Mouse (Mus musculus): ENCODE data around the gene Nlgn2. TPM values are rescaled to one million over a fixed set of nuclear protein-coding genes. Genes with fewer than 3 reads are reported as not detected.

Nlgn2 gene
- polyA plus RNA-seq (2021; fragmentation: Nextera tagmentation), result 10.5 and 10.6 TPM in 2 replicates
- long read RNA-seq, experiment 1, partial matches to known transcripts, result 0 of 30 reads
- long read RNA-seq, experiment 1, other reads (novel, unspliced or antisense), result 30 of 30 reads
- long read RNA-seq, experiment 2, partial matches to known transcripts, result 0 of 49 reads
- long read RNA-seq, experiment 2, other reads (novel, unspliced or antisense), result 49 of 49 reads

DNA sequence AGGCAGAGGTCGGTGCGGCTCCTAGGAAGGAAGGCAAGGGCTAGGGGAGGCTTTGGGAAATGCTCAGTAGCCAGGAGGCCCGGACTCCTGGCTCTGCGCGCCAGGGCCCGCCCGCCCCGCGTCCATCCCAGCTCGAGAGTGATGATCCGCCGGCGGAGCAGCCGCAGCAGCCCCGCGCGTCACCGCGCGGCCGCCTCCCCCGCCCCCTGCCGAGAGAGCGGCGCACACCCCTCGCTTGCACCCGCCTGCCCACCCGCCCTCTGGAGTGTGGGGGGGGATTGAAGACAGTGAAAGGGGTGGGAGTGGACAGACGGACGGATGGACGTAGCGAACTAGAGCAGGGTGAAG lies at the start of gene Nlgn2:
Nlgn2 (minus strand) TSS at position 181 of the 348 bp plus-strand sequence.

DNA sequence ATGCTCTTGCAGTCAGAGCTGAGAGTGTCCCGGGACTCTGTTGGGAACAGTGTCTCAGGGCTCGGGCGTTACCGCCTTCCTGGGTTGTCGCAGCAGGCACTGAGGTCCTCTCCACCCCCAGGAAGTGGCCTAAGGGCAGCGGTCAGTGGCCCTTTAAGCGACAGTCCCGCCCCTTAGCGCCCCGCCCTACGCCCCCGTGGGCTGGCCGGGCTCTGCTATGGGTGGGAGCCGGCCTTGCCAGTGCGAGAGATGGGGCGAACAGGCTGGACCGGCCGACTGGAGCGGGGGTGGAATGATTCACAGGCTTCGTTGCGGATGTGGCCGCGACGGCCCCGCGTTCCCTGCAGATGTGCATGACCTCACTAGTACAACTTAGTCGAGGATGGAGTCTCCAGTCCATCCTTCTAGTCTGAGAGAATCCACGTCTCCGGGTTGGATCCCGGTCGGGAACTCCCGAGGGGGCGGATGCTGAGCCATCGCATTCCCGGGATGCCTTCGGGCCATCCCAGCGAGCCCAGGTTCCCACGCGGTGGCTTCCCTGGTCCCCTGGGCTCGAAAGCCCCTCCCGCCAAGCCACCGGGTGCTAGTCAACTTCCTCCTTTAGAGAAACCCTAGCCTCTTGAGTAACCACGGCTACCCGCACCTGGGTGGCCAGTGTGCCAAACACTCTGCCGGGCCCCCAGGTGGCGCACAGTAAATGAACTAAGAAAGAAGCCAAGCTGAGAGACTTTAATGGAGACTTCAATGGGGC lies 43.4 kb upstream of the Nlgn2 start, which contains the start of gene Kctd11:
Kctd11 (minus strand) TSS at position 554 of the 751 bp plus-strand sequence.

DNA sequence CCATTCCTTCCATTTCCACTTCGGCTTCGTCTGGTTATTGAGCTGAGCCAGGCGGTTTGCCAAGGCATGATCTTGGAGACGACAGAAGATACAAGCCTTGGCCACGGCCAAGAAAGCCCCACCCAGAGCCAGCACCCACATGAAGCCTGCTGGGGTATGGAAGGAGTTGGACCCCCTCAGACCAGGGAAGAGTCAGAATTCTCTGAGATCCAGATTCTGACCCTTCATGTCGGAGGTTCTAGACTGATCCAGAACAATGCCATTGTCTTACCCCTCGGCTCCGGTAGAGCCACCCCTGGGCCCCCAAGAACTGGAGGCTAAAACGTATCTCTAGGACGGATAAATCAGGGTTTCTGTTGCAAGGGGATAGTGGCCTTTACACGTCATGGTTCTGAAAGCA lies 40.3 kb upstream of the Nlgn2 start, which contains the start of gene Tmem95:
Tmem95 (minus strand) TSS at position 141 of the 400 bp plus-strand sequence.

DNA sequence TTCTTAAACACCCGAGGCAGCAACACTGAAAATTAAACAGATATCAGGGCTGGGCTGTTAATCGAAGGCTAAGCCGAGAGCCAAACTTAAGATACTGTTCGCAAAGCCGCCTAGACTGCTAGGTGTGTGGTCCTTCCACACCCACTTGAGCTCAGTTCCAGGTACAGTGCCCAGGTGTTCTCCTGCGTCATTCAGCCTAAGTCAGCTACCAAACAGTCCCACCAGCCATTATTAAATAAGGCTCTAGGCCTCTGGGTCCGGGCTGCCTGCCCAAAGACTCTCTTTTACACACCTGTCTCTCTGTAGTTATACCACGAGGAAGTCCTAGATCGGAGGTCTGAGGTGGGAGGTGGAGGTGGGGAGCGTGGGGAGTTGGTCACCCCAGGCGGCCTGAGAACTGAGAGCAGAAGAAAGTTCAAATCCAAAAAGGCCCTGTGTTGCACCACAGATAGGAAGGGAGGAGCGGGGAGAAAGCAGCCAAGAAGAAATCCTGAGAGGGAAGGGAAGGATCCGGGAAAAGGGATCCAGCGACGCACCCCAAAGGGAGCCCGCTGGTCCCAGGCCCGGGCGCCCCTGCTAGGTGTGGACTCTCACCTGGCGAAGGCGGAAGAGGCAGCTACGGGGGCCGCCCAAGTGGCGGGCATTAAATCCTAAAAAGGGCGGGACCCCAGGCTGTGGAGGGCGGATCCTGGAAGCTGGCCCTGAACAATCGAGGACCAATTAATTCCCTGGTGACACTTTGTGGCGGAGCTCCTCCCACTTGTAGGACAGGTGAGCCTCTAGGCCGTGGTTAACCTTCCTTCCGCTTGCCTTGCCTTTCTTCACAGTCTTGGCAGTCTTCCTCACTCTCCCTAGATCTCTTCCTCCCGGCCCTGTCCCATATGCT lies 20.8 kb upstream of the Nlgn2 start, which contains the start of gene Tnk1:
Tnk1 (minus strand) TSS at position 618 of the 886 bp plus-strand sequence.

DNA sequence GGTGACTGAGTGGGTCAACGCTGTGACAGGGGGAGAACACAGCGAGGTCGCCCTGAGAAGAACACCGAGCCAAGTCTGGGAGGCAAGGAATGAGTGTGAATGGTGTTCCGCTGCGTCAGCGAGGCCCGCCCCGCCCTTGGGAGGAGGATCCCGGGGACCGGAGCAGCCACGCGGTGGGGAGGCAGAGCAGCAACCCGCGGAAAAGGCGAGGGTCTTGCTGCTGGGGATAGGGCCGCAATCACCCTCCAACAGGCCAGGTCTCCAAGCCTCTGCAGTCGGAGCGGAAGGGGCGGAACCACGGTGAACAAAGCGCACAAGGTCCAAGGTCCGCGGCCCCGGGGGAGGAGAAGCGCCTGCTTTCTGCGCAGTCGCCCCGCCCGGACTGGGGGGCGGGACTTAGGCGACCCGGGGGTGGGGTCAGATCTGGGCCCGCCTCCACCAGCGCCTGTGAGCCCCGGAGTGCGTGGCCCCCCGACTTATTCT lies 8.7 kb upstream of the Nlgn2 start, which contains the start of gene Plscr3:
Plscr3 (plus strand) TSS at position 179 of the 483 bp plus-strand sequence.

DNA sequence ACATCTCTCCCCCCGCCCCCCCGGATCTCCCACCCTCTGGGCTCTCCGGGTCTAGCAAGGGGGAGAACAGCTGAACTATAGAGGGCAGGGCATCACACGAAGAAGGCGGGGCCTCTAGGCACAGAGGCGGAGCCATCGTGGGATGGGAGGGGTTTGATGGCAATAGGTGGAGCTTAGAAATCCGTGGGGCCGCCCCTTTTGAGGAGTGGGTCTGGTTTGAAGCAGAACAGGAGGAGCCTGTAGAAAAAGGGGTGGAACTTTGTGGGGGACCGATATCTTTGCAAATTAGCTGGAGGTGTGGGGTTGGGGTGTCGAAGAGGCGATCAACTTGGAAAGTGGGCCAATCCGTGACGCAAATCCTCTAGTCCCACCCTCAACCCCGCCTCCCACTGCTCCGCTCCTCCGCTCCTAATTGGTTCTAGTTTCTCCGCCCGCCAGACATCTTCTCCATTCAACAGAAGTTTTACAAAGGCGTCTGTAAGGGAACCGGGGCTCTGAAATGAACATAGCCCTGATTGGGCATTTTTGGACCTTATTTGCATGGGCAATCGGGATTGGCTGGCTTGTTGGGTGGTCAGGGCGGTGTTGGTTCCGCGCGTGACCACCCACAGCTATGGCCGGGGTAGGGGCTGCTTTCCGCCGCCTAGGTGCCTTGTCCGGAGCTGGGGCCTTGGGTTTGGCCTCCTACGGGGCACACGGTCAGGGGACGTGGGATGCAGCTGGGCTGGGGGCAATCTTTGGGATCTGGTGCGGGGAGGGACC lies 549 bp upstream of the Nlgn2 start, which contains the start of gene Tmem256:
Tmem256 (plus strand) TSS at position 563 of the 762 bp plus-strand sequence.

DNA sequence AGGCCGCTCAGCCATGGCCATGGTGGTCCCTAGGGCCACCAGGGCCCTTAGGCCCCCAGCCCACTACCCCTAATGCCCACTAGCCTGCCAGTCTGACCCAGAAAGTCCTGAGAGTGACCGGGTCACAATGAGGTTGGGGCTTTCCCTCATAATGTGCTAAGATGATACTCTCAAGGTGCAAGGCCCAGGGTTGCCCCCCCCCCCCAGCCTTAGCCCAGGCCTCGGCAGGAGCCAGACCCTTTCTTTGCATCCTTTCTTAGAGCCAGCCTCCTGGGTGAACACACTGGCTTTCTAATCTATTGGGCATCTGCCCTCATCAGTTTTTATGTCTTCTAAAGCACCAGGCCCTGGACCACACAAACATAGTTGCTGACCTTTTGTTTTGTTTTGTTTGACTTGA lies 15.5 kb downstream of the Nlgn2 start, which contains the start of gene Spem1:
Spem1 (minus strand) TSS at position 101 of the 400 bp plus-strand sequence.

DNA sequence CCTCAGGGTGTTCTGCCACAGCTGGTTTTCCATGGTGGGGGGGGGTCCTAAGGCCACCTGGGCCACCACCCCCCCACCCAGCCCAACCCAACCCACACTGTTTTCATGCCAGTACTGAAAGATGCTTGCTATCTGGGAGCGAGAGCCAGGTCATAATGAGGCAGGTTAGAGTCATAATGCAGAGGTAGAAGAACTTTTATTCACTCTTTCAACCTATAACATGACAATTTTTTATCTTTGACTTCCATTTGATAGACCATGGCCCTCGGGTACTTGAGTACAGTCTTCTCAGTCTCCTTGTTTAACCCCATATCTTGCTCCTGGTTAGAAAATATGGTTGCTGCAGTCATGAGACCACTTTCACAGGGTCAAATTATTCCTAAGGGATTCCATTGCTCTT lies 19.2 kb downstream of the Nlgn2 start, which contains the start of gene Spem2:
Spem2 (minus strand) TSS at position 101 of the 400 bp plus-strand sequence.

DNA sequence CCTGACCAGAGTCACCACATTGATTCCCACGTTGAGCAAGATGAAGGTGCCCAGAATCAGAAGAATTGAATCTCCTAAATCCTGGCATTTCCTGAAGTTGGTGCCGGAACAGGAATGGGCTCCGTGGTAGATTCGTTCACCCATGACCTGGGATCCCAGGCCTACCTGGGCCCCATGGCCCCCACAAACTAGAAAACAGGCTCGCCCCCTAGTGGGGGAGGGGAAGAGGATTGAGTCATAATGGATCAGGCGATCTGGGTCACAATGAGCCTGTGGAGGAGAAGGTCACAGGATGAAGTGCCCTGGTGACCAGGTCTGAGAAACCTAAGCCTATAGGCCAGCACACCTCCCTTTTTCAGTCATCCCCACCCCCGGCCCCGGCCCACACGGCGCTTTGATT lies 22.4 kb downstream of the Nlgn2 start, which contains the start of gene Gm39566:
Gm39566 (minus strand) TSS at position 144 of the 400 bp plus-strand sequence.

DNA sequence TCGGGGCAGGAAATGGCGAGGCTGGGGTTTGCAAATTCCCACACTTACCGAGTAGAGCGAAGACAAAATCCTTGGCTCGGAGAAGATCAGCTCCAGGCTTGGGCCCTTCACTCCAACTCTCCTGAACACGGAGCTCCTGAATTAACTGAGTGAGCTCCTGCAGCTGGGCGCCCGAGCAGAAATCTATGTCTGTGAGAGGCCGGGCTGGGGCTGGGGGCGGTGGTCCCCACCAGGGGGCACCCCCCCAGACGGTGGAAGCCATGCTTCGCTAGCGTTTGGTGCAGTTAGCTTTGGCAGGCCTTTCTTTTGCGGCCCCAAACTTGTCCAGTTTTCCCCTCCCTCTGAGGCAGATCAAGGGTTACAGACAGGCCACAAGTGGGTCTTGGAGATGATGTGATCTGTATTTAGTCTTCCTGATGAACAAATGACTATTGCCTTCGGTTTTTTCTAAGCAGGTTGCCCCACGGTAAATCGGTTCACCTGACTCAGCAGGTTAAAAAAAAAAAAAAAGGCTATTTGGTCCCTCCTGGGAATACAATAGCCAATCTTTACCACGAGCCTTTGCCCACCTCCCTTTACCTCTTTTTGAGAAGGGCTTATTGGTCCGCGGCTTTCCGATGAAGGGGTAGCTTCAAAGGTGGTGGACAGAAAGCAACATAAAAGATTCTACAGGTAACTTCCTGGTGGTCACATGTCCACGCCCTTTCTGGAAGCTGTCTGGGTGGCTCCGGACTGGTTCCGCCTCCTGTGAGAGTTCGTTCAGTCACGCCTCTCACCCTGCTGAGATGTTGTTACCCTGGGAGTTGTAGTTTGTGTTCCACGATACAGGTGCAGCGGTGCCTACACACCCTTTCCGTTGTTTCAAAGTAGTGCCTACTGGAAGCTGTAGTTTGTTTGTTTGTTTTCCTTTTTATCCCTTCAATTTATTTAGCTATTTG lies 32.3 kb downstream of the Nlgn2 start, which contains the start of gene Tmem102:
Tmem102 (minus strand) TSS at position 653 of the 938 bp plus-strand sequence.

DNA sequence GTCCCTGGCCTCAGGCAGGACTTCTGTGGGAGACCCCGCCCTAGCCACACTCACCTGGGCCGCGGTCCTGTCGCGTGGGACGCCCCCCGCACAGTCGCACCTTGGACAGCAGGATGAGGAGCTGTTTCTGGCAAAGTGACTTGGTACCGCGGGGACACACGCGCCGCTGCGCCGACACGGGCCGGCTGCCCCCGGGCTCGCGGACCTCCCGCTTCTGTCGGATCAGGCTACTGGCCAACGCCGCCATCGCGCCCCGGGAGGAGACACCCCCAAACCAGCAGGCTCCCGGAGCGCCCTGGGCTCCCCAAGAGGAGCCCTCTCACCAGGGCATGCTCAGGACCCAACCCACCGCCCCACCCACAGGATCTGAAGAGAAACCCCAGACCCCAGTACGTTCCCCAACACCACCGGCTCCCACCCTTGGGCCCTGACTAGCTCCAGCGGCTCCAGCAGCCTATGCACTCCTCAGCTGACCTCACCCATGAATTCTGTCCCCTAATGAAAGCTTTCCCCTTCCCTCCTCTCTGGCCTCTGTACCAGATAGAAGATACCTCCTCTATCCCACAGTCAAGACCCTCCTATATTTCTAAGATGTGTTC lies 36.1 kb downstream of the Nlgn2 start, which contains the start of gene Fgf11:
Fgf11 (minus strand) TSS at position 479 of the 599 bp plus-strand sequence.

DNA sequence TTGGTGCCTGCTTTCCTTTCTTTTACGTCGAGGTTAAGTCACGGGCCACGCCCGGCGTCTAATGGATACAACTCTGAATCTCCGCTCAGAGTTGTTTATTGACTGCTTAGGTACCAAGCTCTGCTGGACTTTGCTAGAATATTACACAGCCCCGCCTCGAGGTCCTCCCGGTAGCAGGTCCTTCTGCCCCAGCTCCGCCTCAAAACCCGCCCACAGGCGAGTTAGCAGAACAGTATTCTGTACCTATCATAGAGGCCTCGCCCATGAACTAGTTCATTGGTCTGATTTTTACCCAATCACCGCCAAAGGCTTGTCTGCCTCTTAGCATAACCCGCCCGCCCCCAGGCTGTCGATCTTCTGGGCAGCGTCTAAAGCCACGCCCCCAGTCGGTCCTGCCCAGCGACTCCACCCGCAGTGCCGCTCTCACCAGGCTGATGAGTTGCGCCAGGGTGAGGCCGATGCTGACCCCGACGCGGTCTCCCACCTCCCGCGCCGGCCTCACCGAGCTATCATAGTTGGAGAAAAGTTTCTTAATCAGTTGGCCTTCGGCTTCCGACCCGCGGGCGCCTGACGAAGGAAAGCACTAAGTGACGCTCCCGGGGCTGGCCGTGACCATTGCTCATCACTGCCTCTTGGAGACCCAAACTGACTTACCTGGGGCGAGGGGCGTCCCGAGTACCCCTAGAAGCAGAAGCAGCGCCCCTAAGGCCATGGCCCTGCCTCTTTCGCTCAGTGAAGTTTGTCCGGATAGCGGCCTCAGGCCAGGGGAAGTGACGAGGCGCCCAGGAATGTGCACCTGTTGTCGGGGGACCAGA lies 42.2 kb downstream of the Nlgn2 start, which contains the start of gene Chrnb1:
Chrnb1 (minus strand) TSS at position 776 of the 815 bp plus-strand sequence.

Small RNA genes lying within 50 kb of the gene (microRNA-seq; reads per million reads assigned to microRNA genes)
- gene Mir6924, result not detected

Other genes starting within 250 kb of the Nlgn2 start
- gene Atp1b2, start 231.8 kb downstream of the Nlgn2 start, polyA plus RNA-seq (2021; fragmentation: Nextera tagmentation), result 218 and 255 TPM in 2 replicates
- not detected in 2 replicates for gene Shbg, start 219.9 kb downstream of the Nlgn2 start, polyA plus RNA-seq (2021; fragmentation: Nextera tagmentation)
- gene Sat2, start 215.8 kb downstream of the Nlgn2 start, polyA plus RNA-seq (2021; fragmentation: Nextera tagmentation), result 18.2 and 18.3 TPM in 2 replicates
- gene Fxr2, start 204.8 kb downstream of the Nlgn2 start, polyA plus RNA-seq (2021; fragmentation: Nextera tagmentation), result 6.9 and 7.9 TPM in 2 replicates
- 0.16 TPM in 1 of 2 replicates, not detected in the other for gene Sox15, start 182.5 kb downstream of the Nlgn2 start, polyA plus RNA-seq (2021; fragmentation: Nextera tagmentation)
- 94.9 and 96.8 TPM in 2 replicates for gene Mpdu1, start 175.1 kb downstream of the Nlgn2 start, polyA plus RNA-seq (2021; fragmentation: Nextera tagmentation)
- gene Cd68, start 171.6 kb downstream of the Nlgn2 start, polyA plus RNA-seq (2021; fragmentation: Nextera tagmentation), result 18.4 and 22.2 TPM in 2 replicates
- 177 and 178 TPM in 2 replicates for gene Eif4a1, start 165.4 kb downstream of the Nlgn2 start, polyA plus RNA-seq (2021; fragmentation: Nextera tagmentation)
- 14.3 and 15.8 TPM in 2 replicates for gene Senp3, start 155.7 kb downstream of the Nlgn2 start, polyA plus RNA-seq (2021; fragmentation: Nextera tagmentation)
- 3.6 and 4.5 TPM in 2 replicates for gene Tnfsf13, start 152.0 kb downstream of the Nlgn2 start, polyA plus RNA-seq (2021; fragmentation: Nextera tagmentation)
- 2.8 and 3.4 TPM in 2 replicates for gene Tnfsf12, start 141.9 kb downstream of the Nlgn2 start, polyA plus RNA-seq (2021; fragmentation: Nextera tagmentation)
- gene Tnfsfm13, start 141.7 kb downstream of the Nlgn2 start, polyA plus RNA-seq (2021; fragmentation: Nextera tagmentation), result 1.9 and 2.8 TPM in 2 replicates
- 6.6 and 7.7 TPM in 2 replicates for gene Polr2a, start 79.1 kb downstream of the Nlgn2 start, polyA plus RNA-seq (2021; fragmentation: Nextera tagmentation)
- gene Slc35g3, start 75.8 kb downstream of the Nlgn2 start, polyA plus RNA-seq (2021; fragmentation: Nextera tagmentation), result 0.19 TPM in 1 of 2 replicates, not detected in the other
- gene Zbtb4, start 71.9 kb downstream of the Nlgn2 start, polyA plus RNA-seq (2021; fragmentation: Nextera tagmentation), result 4.4 and 5.5 TPM in 2 replicates
- 0.25 and 0.46 TPM in 2 replicates for gene Chrnb1, start 41.8 kb downstream of the Nlgn2 start, polyA plus RNA-seq (2021; fragmentation: Nextera tagmentation)
- 3.7 and 3.9 TPM in 2 replicates for gene Fgf11, start 35.9 kb downstream of the Nlgn2 start, polyA plus RNA-seq (2021; fragmentation: Nextera tagmentation)
- gene Tmem102, start 32.2 kb downstream of the Nlgn2 start, polyA plus RNA-seq (2021; fragmentation: Nextera tagmentation), result 0.40 and 1.9 TPM in 2 replicates
- not detected in 2 replicates for gene Gm39566, start 22.5 kb downstream of the Nlgn2 start, polyA plus RNA-seq (2021; fragmentation: Nextera tagmentation)
- not detected in 2 replicates for gene Spem2, start 19.3 kb downstream of the Nlgn2 start, polyA plus RNA-seq (2021; fragmentation: Nextera tagmentation)
- not detected in 2 replicates for gene Spem1, start 15.6 kb downstream of the Nlgn2 start, polyA plus RNA-seq (2021; fragmentation: Nextera tagmentation)
- gene Tmem256, start 730 bp upstream of the Nlgn2 start, polyA plus RNA-seq (2021; fragmentation: Nextera tagmentation), result 460 and 516 TPM in 2 replicates
- 5.0 and 5.4 TPM in 2 replicates for gene Plscr3, start 8.6 kb upstream of the Nlgn2 start, polyA plus RNA-seq (2021; fragmentation: Nextera tagmentation)
- not detected in 2 replicates for gene Tnk1, start 20.9 kb upstream of the Nlgn2 start, polyA plus RNA-seq (2021; fragmentation: Nextera tagmentation)
- gene Tmem95, start 40.2 kb upstream of the Nlgn2 start, polyA plus RNA-seq (2021; fragmentation: Nextera tagmentation), result not detected in 2 replicates
- gene Kctd11, start 43.6 kb upstream of the Nlgn2 start, polyA plus RNA-seq (2021; fragmentation: Nextera tagmentation), result 0.63 and 0.64 TPM in 2 replicates
- gene Acap1, start 57.8 kb upstream of the Nlgn2 start, polyA plus RNA-seq (2021; fragmentation: Nextera tagmentation), result not detected in 2 replicates
- 0.24 and 0.34 TPM in 2 replicates for gene 2810408A11Rik, start 63.2 kb upstream of the Nlgn2 start, polyA plus RNA-seq (2021; fragmentation: Nextera tagmentation)
- gene Neurl4, start 63.3 kb upstream of the Nlgn2 start, polyA plus RNA-seq (2021; fragmentation: Nextera tagmentation), result 9.8 and 12.3 TPM in 2 replicates
- gene Gps2, start 76.1 kb upstream of the Nlgn2 start, polyA plus RNA-seq (2021; fragmentation: Nextera tagmentation), result 20.7 and 21.7 TPM in 2 replicates
- 766 and 767 TPM in 2 replicates for gene Eif5a, start 84.2 kb upstream of the Nlgn2 start, polyA plus RNA-seq (2021; fragmentation: Nextera tagmentation)
- 0.35 TPM in 1 of 2 replicates, not detected in the other for gene Ybx2, start 98.0 kb upstream of the Nlgn2 start, polyA plus RNA-seq (2021; fragmentation: Nextera tagmentation)
- 0.43 and 0.93 TPM in 2 replicates for gene Slc2a4, start 110.4 kb upstream of the Nlgn2 start, polyA plus RNA-seq (2021; fragmentation: Nextera tagmentation)
- not detected in 2 replicates for gene Cldn7, start 127.0 kb upstream of the Nlgn2 start, polyA plus RNA-seq (2021; fragmentation: Nextera tagmentation)
- gene Ctdnep1, start 143.4 kb upstream of the Nlgn2 start, polyA plus RNA-seq (2021; fragmentation: Nextera tagmentation), result 15.1 and 15.6 TPM in 2 replicates
- 101 and 106 TPM in 2 replicates for gene Elp5, start 144.7 kb upstream of the Nlgn2 start, polyA plus RNA-seq (2021; fragmentation: Nextera tagmentation)
- 359 and 408 TPM in 2 replicates for gene Gabarap, start 153.4 kb upstream of the Nlgn2 start, polyA plus RNA-seq (2021; fragmentation: Nextera tagmentation)
- 8.8 and 10.5 TPM in 2 replicates for gene Phf23, start 158.0 kb upstream of the Nlgn2 start, polyA plus RNA-seq (2021; fragmentation: Nextera tagmentation)
- 1.4 and 1.7 TPM in 2 replicates for gene Dvl2, start 162.8 kb upstream of the Nlgn2 start, polyA plus RNA-seq (2021; fragmentation: Nextera tagmentation)
- gene Acadvl, start 177.6 kb upstream of the Nlgn2 start, polyA plus RNA-seq (2021; fragmentation: Nextera tagmentation), result 61.5 and 64.6 TPM in 2 replicates
- 64.5 and 70.1 TPM in 2 replicates for gene Dlg4, start 179.2 kb upstream of the Nlgn2 start, polyA plus RNA-seq (2021; fragmentation: Nextera tagmentation)
- gene Asgr1, start 216.3 kb upstream of the Nlgn2 start, polyA plus RNA-seq (2021; fragmentation: Nextera tagmentation), result 0.48 and 2.2 TPM in 2 replicates